Mouse (Mus musculus) lung, postnatal 0 days (tissue): ENCODE measurements around the gene Slc4a3.
A peak's percentile ranks its signal among the peaks of the same experiment; 100 is the strongest.

Experiments used
- CTCF ChIP-seq: IDR thresholded peaks from 2 replicates; pipeline ENCODE4 v1.5.1; 2016; ENCODE audit warnings: antibody characterized with exemption, mild to moderate bottlenecking
- EP300 ChIP-seq: IDR thresholded peaks from 2 replicates; pipeline ENCODE4 v1.6.1; 2016; ENCODE audit warnings: antibody characterized with exemption, mild to moderate bottlenecking, control low read depth

DNA sequence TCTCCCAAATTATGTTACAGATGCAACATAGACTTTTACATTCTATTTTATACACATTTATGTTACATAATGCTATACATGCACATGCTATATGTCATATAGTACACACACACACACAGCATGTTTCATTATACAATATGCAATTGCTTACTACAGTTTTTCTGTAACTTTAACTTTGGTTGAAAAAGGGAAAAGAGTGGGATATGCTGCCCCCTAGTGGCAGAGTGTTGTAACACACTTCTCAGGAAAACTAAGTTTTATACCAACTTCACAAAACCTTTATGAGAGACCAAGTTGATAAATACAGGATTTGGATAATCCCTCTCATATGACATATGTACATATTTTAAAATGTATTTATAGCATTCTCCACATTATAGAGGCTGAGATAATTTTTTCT, 51.6 kb downstream of the Slc4a3 start:
- TF ChIP-seq CTCF (peak; percentile 83), EP300 (no peak)
